Mouse (Mus musculus) liver, adult 2 months (tissue): ENCODE results near the gene Hspb8. TPM values are rescaled to one million over a fixed set of nuclear protein-coding genes. Genes with fewer than 3 reads are reported as not detected.
"Not testable (repeated sequence)": the region's sequence is repeated elsewhere in the genome, so short reads cannot be mapped to it uniquely, and the experiment has no call there.

Source experiments
- DNase-seq: peaks from one replicate; pipeline ENCODE4 v3.0.0-alpha.2; 2011; ENCODE audit warnings: low read depth, low spot score; ENCODE audit errors: extremely low read depth
- H3K27ac ChIP-seq: fragments of 200-500 bp; replicated peaks from 2 replicates; pipeline ENCODE4 v1.5.1; 2012; ENCODE audit warnings: low read depth, mild to moderate bottlenecking, control low read depth, inconsistent platforms, low read length; ENCODE audit not compliant: insufficient read depth
- H3K27me3 ChIP-seq: fragments of 200-500 bp; 2 replicates; pipeline ENCODE4 v1.6.1; 2012; ENCODE audit warnings: mild to moderate bottlenecking, moderate library complexity, low read length, inconsistent platforms; ENCODE audit not compliant: control insufficient read depth, insufficient read depth
- H3K36me3 ChIP-seq: fragments of 200-500 bp; 2 replicates; pipeline ENCODE4 v1.6.1; 2012; ENCODE audit warnings: low read length, inconsistent platforms; ENCODE audit not compliant: control insufficient read depth, insufficient read depth
- H3K4me1 ChIP-seq: fragments of 200-500 bp; 2 replicates; pipeline ENCODE4 v1.6.1; 2011; ENCODE audit warnings: low read length; ENCODE audit not compliant: control insufficient read depth, insufficient read depth
- H3K4me3 ChIP-seq: fragments of 200-500 bp; 2 replicates; pipeline ENCODE4 v1.5.1; 2011; ENCODE audit warnings: low read depth, mild to moderate bottlenecking, control low read depth, low read length, moderate library complexity; ENCODE audit not compliant: insufficient read depth
- H3K79me2 ChIP-seq: fragments of 200-500 bp; 2 replicates; pipeline ENCODE4 v1.6.1; 2012; ENCODE audit warnings: inconsistent platforms, mild to moderate bottlenecking, low read length, moderate library complexity; ENCODE audit not compliant: control insufficient read depth, insufficient read depth
- H3K9ac ChIP-seq: fragments of 200-500 bp; 2 replicates; pipeline ENCODE4 v1.6.1; 2012; ENCODE audit warnings: low read depth, mild to moderate bottlenecking, control low read depth, inconsistent platforms, low read length
- CTCF ChIP-seq: fragments of 200-500 bp; IDR thresholded peaks from 2 replicates; pipeline ENCODE4 v1.5.1; 2011; ENCODE audit warnings: low read depth, low read length, control low read depth
- POLR2A ChIP-seq: fragments of 200-500 bp; IDR thresholded peaks from 2 replicates; pipeline ENCODE4 v1.6.1; 2011; ENCODE audit warnings: low read length, control low read depth; ENCODE audit not compliant: insufficient read depth; ENCODE audit errors: extremely low read depth
- WGBS: fragments of 180-500 bp; shearing (Covaris S2); methylation state at CpG from one replicate; pipeline ENCODE4 v1.1.7; 2018; 5-methylcytosine and 5-hydroxymethylcytosine counted together
- polyA plus RNA-seq: library from polyadenylated mRNA; depleted of rRNA; stranded (reverse); fragments of >200 nt; gene quantifications from 2 replicates; pipeline ENCODE4 v1.2.3, GENCODE M21; 2012
- total RNA-seq: library from RNA; depleted of rRNA; stranded (reverse); fragments of >200 nt; gene quantifications from 2 replicates; pipeline ENCODE4 v1.2.3, GENCODE M21; 2014

Gene Hspb8
- total and polyA plus RNA-seq, 2 experiments, result 149 to 216 TPM

GRCm38 (mm10) chr5:116396104-116396503 lies 26.6 kb downstream of the Hspb8 start:
- Histone ChIP-seq H3K4me1 (peaks cover 2% of the 10 kb centered on the region; the same call in 1 of the 2 replicates), H3K27ac (no peak overlapping the region), H3K79me2 (no peaks in the 10 kb centered on the region), H3K4me3 (no peak overlapping the region), H3K9ac (no peak overlapping the region), H3K27me3 (no peaks in the 10 kb centered on the region), H3K36me3 (no peaks in the 10 kb centered on the region)
- DNase-seq, result no peak
- no peak for TF ChIP-seq POLR2A
- TF ChIP-seq CTCF, result no peak
- 82% methylated on average over 5 of the region's 5 CpGs for WGBS

- Histone ChIP-seq H3K4me1 (peaks cover 13% of the 10 kb centered on the region), H3K79me2 (no peaks in the 10 kb centered on the region), H3K4me3 (no peak overlapping the region), H3K27me3 (no peaks in the 10 kb centered on the region), H3K36me3 (no peaks in the 10 kb centered on the region), H3K9ac (no peak overlapping the region), H3K27ac (no peak overlapping the region)
- peak; percentile 83 for DNase-seq
- 45% methylated on average over 9 of the region's 9 CpGs for WGBS
- TF ChIP-seq POLR2A, result no peak
- no peak for TF ChIP-seq CTCF
Observed at GRCm38 (mm10) chr5:116392603-116393002, 30.1 kb downstream of the Hspb8 start.

- H3K36me3 ChIP-seq, result no peaks in the 10 kb centered on the region
- peak; percentile 53 for DNase-seq
- WGBS, result 31% methylated on average over 15 of the region's 15 CpGs
- no peak overlapping the region for H3K9ac ChIP-seq
- H3K4me3 ChIP-seq, result no peak overlapping the region
- no peak overlapping the region for H3K27ac ChIP-seq
- H3K27me3 ChIP-seq, result no peaks in the 10 kb centered on the region
- no peaks in the 10 kb centered on the region for H3K79me2 ChIP-seq
- TF ChIP-seq CTCF (no peak), POLR2A (no peak)
- peaks cover 13% of the 10 kb centered on the region for H3K4me1 ChIP-seq
Observed at GRCm38 (mm10) chr5:116389856-116390542, 32.7 kb downstream of the Hspb8 start.

GRCm38 (mm10) chr5:116389321-116389720 lies 33.3 kb downstream of the Hspb8 start:
- H3K79me2 ChIP-seq, result no peaks in the 10 kb centered on the region
- no peaks in the 10 kb centered on the region for H3K27me3 ChIP-seq
- TF ChIP-seq POLR2A, result no peak
- no peak for TF ChIP-seq CTCF
- H3K4me1 ChIP-seq, result peaks cover 13% of the 10 kb centered on the region
- H3K4me3 ChIP-seq, result no peak overlapping the region
- no peaks in the 10 kb centered on the region for H3K36me3 ChIP-seq
- 73% methylated on average over 4 of the region's 4 CpGs for WGBS
- H3K9ac ChIP-seq, result no peak overlapping the region
- DNase-seq, result no peak
- no peak overlapping the region for H3K27ac ChIP-seq

- Histone ChIP-seq H3K36me3 (no peaks in the 10 kb centered on the region), H3K27me3 (no peaks in the 10 kb centered on the region), H3K4me1 (peaks cover 12% of the 10 kb centered on the region), H3K9ac (no peak overlapping the region), H3K79me2 (no peaks in the 10 kb centered on the region), H3K4me3 (no peak overlapping the region), H3K27ac (no peak overlapping the region)
- 60% methylated on average over 9 of the region's 9 CpGs for WGBS
- DNase-seq, result no peak
- TF ChIP-seq POLR2A (no peak), CTCF (no peak)
Observed at GRCm38 (mm10) chr5:116387302-116387935, 35.2 kb downstream of the Hspb8 start.

- no peak overlapping the region for H3K4me3 ChIP-seq
- peak; percentile 64 for TF ChIP-seq CTCF
- no peak for TF ChIP-seq POLR2A
- WGBS, result 39% methylated on average over 11 of the region's 11 CpGs
- DNase-seq, result peak; percentile 34
- H3K27ac ChIP-seq, result no peak overlapping the region
- peaks cover 10% of the 10 kb centered on the region for H3K4me1 ChIP-seq
- no peaks in the 10 kb centered on the region for H3K27me3 ChIP-seq
- no peak overlapping the region for H3K9ac ChIP-seq
- no peaks in the 10 kb centered on the region for H3K79me2 ChIP-seq
- H3K36me3 ChIP-seq, result no peaks in the 10 kb centered on the region
Observed at GRCm38 (mm10) chr5:116386020-116386419, 36.6 kb downstream of the Hspb8 start.

GRCm38 (mm10) chr5:116382646-116383045 lies 40.0 kb downstream of the Hspb8 start:
- H3K79me2 ChIP-seq, H3K4me3 ChIP-seq, DNase-seq, H3K27ac ChIP-seq, H3K27me3 ChIP-seq, H3K9ac ChIP-seq, H3K4me1 ChIP-seq, H3K36me3 ChIP-seq: not testable (repeated sequence)
- WGBS, result 95% methylated on average over 7 of the region's 7 CpGs
